Mouse (Mus musculus) kidney, adult 2 months (tissue): Measurements from ENCODE around the gene Foxc2. TPM values are rescaled to one million over a fixed set of nuclear protein-coding genes. Genes with fewer than 3 reads are reported as not detected.

Source experiments
- DNase-seq: peaks from one replicate; pipeline ENCODE4 v3.0.0; 2021
- H3K27ac ChIP-seq: fragments of 200-500 bp; 2 replicates; pipeline ENCODE4 v1.5.1; 2012; ENCODE audit warnings: low read depth, low read length, control low read depth, inconsistent platforms; ENCODE audit not compliant: insufficient read depth
- H3K27me3 ChIP-seq: fragments of 200-500 bp; replicated peaks from 2 replicates; pipeline ENCODE4 v1.6.1; 2012; ENCODE audit warnings: mild to moderate bottlenecking, moderate library complexity, low read length, inconsistent platforms; ENCODE audit not compliant: control insufficient read depth, insufficient read depth
- H3K36me3 ChIP-seq: fragments of 200-500 bp; 2 replicates; pipeline ENCODE4 v1.6.1; 2012; ENCODE audit warnings: mild to moderate bottlenecking, moderate library complexity, low read length, inconsistent platforms; ENCODE audit not compliant: control insufficient read depth, insufficient read depth
- H3K4me1 ChIP-seq: fragments of 200-500 bp; 2 replicates; pipeline ENCODE4 v1.6.1; 2011; ENCODE audit warnings: low read length; ENCODE audit not compliant: control insufficient read depth, insufficient read depth
- H3K4me3 ChIP-seq: fragments of 200-500 bp; 2 replicates; pipeline ENCODE4 v1.5.1; 2011; ENCODE audit warnings: mild to moderate bottlenecking, low read depth, low read length, control low read depth; ENCODE audit not compliant: insufficient read depth
- CTCF ChIP-seq: fragments of 200-500 bp; conservative IDR thresholded peaks from 2 replicates; pipeline ENCODE4 v1.5.1; 2011; ENCODE audit warnings: low read depth, mild to moderate bottlenecking, control low read depth, low read length, moderate library complexity, mixed read lengths; ENCODE audit not compliant: insufficient read depth, insufficient read length
- POLR2A ChIP-seq: fragments of 200-500 bp; IDR thresholded peaks from one replicate; pipeline ENCODE4 v1.6.1; 2011; ENCODE audit warnings: low read depth, low read length, control low read depth
- WGBS: fragments of 180-500 bp; shearing (Covaris S2); methylation state at CpG from one replicate; pipeline ENCODE4 v1.1.7; 2018; 5-methylcytosine and 5-hydroxymethylcytosine counted together
- polyA plus RNA-seq: library from polyadenylated mRNA; depleted of rRNA; stranded (reverse); fragments of >200 nt; gene quantifications from 2 replicates; pipeline ENCODE4 v1.2.3, GENCODE M21; 2012; rRNA removed

Gene Foxc2
- polyA plus RNA-seq: 5.8 and 7.4 TPM in 2 replicates

GRCm38 (mm10) chr8:121115948-121116347 lies at the start of gene Foxc2:
Gene Foxc2 (plus strand): TSS chr8:121116171.
- H3K27ac ChIP-seq: peak within 1 kb of the TSS; percentile 54; the same call in 1 of the 2 replicates
- peak; percentile 96 for DNase-seq
- TF ChIP-seq POLR2A (peak; percentile 44), CTCF (no peak)
- peak within 1 kb of the TSS; percentile 50 for H3K4me3 ChIP-seq
- 1% methylated on average over 25 of the region's 25 CpGs for WGBS
- no peaks in the 10 kb centered on the region for H3K36me3 ChIP-seq
- peaks cover 6% of the 10 kb centered on the region; the same call in 1 of the 2 replicates for H3K27me3 ChIP-seq
- H3K4me1 ChIP-seq: no peaks in the 10 kb centered on the region

- Histone ChIP-seq H3K27ac (no peak overlapping the region), H3K27me3 (no peaks in the 10 kb centered on the region; the same call in 1 of the 2 replicates), H3K4me3 (no peak overlapping the region), H3K4me1 (no peaks in the 10 kb centered on the region), H3K36me3 (no peaks in the 10 kb centered on the region)
- TF ChIP-seq POLR2A (no peak), CTCF (0 out of 2 replicates have a peak, but pooled peaks have one; percentile 1)
- DNase-seq: no peak
- WGBS: 5% methylated on average over 12 of the region's 12 CpGs
Observed at GRCm38 (mm10) chr8:121071454-121071853, 44.5 kb upstream of the Foxc2 start.

DNA sequence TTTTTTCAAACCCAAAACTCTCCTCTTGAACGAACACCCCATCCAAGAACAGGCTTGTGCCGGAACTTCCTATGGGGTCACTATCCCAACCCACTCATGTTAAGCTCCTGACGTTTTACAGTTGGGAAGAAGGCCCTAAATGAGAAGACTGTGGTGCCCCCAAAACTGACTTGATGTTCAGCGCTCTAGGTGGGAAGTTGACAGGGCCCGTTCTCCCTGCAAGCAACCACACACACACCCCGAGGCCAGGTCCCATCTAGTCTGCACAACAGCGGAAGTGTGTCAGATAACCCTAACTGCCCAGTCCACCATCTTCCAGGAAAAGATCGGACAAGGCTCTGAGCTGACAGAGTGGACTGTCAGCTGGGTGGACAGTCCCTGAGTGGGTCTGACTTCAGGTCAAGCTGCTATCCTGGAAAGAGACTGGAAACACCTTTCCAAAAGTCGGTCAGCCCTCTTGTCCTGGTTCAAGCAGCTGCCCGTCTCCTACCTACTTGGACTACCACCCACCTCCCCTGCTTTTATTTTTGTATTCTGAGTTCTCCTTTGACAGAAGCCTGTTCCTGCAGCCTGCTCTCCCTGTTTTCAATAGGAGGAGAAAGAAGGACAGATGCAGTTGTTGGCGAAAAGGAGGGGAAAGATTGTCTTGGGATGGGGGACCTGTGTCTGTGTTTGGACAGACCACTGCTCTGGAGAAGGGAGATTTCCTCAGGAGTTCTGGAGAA lies 43.4 kb upstream of the Foxc2 start:
- 23% methylated on average over 11 of the region's 11 CpGs for WGBS
- H3K4me3 ChIP-seq: no peak overlapping the region
- TF ChIP-seq POLR2A (no peak), CTCF (no peak)
- no peaks in the 10 kb centered on the region for H3K4me1 ChIP-seq
- H3K36me3 ChIP-seq: no peaks in the 10 kb centered on the region
- DNase-seq: no peak
- no peaks in the 10 kb centered on the region; the same call in 1 of the 2 replicates for H3K27me3 ChIP-seq
- no peak overlapping the region for H3K27ac ChIP-seq

GRCm38 (mm10) chr8:121073174-121074107 lies 42.5 kb upstream of the Foxc2 start:
- Histone ChIP-seq H3K4me3 (no peak overlapping the region), H3K27ac (no peak overlapping the region), H3K36me3 (no peaks in the 10 kb centered on the region), H3K4me1 (no peaks in the 10 kb centered on the region), H3K27me3 (no peaks in the 10 kb centered on the region; the same call in 1 of the 2 replicates)
- 4% methylated on average over 48 of the region's 48 CpGs for WGBS
- TF ChIP-seq POLR2A (no peak), CTCF (no peak)
- DNase-seq: no peak

DNA sequence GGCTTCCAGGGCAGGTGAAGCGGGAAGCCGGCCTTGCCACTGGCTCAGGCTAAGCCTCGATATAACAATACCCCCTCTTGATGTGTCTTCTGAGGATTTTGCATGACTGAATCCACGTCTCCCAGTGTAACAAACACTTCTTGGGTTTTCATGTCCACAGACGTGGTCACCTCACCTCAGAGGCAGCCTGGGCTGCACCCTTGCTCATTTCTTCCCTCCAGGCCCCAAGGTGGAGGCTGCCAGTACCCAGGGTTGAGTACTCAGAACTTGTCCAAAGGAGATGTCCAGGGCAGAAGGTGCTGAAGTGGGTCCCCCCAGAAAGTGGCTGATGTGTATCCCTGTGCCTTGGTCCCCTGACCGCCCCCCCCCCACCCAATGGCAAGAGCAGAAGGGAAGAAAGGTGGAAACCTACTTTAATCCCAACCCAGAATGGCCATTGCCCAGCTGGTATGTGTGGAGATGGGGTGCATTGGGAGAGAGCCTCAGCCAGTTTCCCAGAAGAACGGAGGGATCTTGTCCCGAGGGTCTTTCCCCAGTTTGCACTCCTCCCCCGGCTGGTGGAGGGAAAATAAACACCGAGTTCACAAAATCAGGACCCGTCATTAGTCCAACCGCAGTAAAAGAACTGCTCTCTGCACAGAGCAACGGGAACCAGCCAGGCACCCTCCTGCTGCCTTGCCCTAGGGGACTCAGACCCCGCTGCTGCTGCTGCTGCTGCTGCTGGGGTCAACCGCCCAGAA lies 41.7 kb upstream of the Foxc2 start:
- WGBS: 6% methylated on average over 15 of the region's 15 CpGs
- Histone ChIP-seq H3K4me3 (no peak overlapping the region), H3K4me1 (no peaks in the 10 kb centered on the region), H3K36me3 (no peaks in the 10 kb centered on the region), H3K27ac (no peak overlapping the region), H3K27me3 (no peaks in the 10 kb centered on the region; the same call in 1 of the 2 replicates)
- DNase-seq: no peak
- TF ChIP-seq POLR2A (no peak), CTCF (no peak)

GRCm38 (mm10) chr8:121074848-121075145 lies 41.2 kb upstream of the Foxc2 start:
- no peaks in the 10 kb centered on the region; the same call in 1 of the 2 replicates for H3K27me3 ChIP-seq

More at GRCm38 (mm10) chr8:121074848-121075145, 41.2 kb upstream of the Foxc2 start:
- H3K36me3 ChIP-seq: no peaks in the 10 kb centered on the region
- no peak for DNase-seq
- no peaks in the 10 kb centered on the region for H3K4me1 ChIP-seq
- H3K27ac ChIP-seq: no peak overlapping the region
- H3K4me3 ChIP-seq: no peak overlapping the region
- WGBS: 2% methylated on average over 10 of the region's 10 CpGs
- no peak for TF ChIP-seq CTCF
- TF ChIP-seq POLR2A: no peak
